Mouse (Mus musculus) megakaryocyte, embryonic 14.5 days (primary cell): ENCODE measurements around the gene Eci1.

Experiments
- FLI1 ChIP-seq: IDR thresholded peaks from 2 replicates; pipeline ENCODE4 v1.6.1; 2012; ENCODE audit warnings: low read length, inconsistent platforms, mixed read lengths
- GATA1 ChIP-seq: IDR thresholded peaks from 3 replicates; pipeline ENCODE4 v1.6.1; 2012; ENCODE audit warnings: mixed read lengths, low read length, inconsistent platforms, borderline replicate concordance

DNA sequence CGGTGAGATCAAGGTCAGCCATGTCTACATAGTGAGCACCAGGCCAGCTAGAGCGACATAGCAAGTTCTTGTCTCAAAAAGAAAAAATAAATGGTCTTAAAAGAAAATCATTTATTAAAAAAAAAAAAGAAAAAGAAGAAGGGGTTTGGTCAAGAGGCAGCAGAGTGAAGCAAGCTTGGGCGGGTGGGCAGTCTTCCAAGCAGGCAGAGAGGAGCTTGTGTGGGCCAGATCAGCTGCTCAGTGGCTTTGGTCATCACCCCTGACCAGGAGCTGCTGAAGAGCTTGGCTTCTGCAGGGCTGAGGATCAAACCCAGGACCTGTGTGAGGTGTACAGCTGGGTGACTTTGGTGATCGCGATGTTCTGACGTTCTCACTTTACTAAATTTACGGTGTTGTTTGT lies 32.0 kb upstream of the Eci1 start:
- TF ChIP-seq GATA1 (no peak), FLI1 (no peak)
